Mouse (Mus musculus) myocyte (in vitro differentiated cells): ENCODE results near the gene Rps10. TPM values are rescaled to one million over a fixed set of nuclear protein-coding genes. Genes with fewer than 3 reads are reported as not detected.

ENCODE experiments used
- H3K27me3 ChIP-seq: one replicate; pipeline ENCODE4 v1.6.1; 2011; ENCODE audit not compliant: control insufficient read depth, insufficient read depth, insufficient read length
- H3K36me3 ChIP-seq: one replicate; pipeline ENCODE4 v1.6.1; 2011; ENCODE audit not compliant: control insufficient read depth, insufficient read depth
- H3K4me2 ChIP-seq: one replicate; pipeline ENCODE4 v1.6.1; 2011; ENCODE audit warnings: low read depth, control low read depth
- H3K4me3 ChIP-seq: one replicate; pipeline ENCODE4 v1.5.1; 2011; ENCODE audit warnings: mild to moderate bottlenecking, control low read depth, moderate library complexity
- H3K79me2 ChIP-seq: one replicate; pipeline ENCODE4 v1.6.1; 2011; ENCODE audit not compliant: control insufficient read depth, insufficient read depth
- H3ac ChIP-seq: one replicate; pipeline ENCODE4 v1.6.1; 2011; ENCODE audit not compliant: control insufficient read depth, insufficient read length
- CEBPB ChIP-seq: IDR thresholded peaks from 2 replicates; pipeline ENCODE4 v1.6.1; 2011; ENCODE audit warnings: mild to moderate bottlenecking, moderate library complexity; ENCODE audit not compliant: poor library complexity, insufficient read depth, severe bottlenecking
- E2F4 ChIP-seq: IDR thresholded peaks from one replicate; pipeline ENCODE4 v1.6.1; 2011; ENCODE audit warnings: mild to moderate bottlenecking, control low read depth, moderate library complexity; ENCODE audit not compliant: insufficient read depth
- MAX ChIP-seq: IDR thresholded peaks from one replicate; pipeline ENCODE4 v1.6.1; 2011; ENCODE audit warnings: low read depth, mild to moderate bottlenecking, control low read depth
- MYOD1 ChIP-seq, 3 experiments: IDR thresholded peaks; one replicate each; pipeline ENCODE4 v1.6.1; 2011; ENCODE audit warnings: control low read depth in 2 of 3, low read depth in 2 of 3, mild to moderate bottlenecking in 2 of 3, moderate library complexity in 1 of 3; ENCODE audit not compliant: insufficient read length in 2 of 3, control insufficient read depth in 1 of 3
- MYOG ChIP-seq, 3 experiments: IDR thresholded peaks; one replicate each; pipeline ENCODE4 v1.6.1; 2011; ENCODE audit warnings: control low read depth in 2 of 3, low read depth in 2 of 3, mild to moderate bottlenecking in 2 of 3; ENCODE audit not compliant: insufficient read length in 2 of 3, control insufficient read depth in 1 of 3, insufficient read depth in 1 of 3
- POLR2A ChIP-seq: IDR thresholded peaks from one replicate; pipeline ENCODE4 v1.6.1; 2011; ENCODE audit warnings: low read depth, mild to moderate bottlenecking, control low read depth, moderate library complexity; ENCODE audit not compliant: insufficient read length
- REST ChIP-seq: IDR thresholded peaks from one replicate; pipeline ENCODE4 v1.6.1; 2011; ENCODE audit warnings: mild to moderate bottlenecking, control low read depth, moderate library complexity; ENCODE audit not compliant: insufficient read depth, insufficient read length
- SRF ChIP-seq: IDR thresholded peaks from one replicate; pipeline ENCODE4 v1.6.1; 2011; ENCODE audit warnings: low read depth; ENCODE audit not compliant: control insufficient read depth, insufficient read length
- TCF12 ChIP-seq: IDR thresholded peaks from one replicate; pipeline ENCODE4 v1.6.1; 2011; ENCODE audit warnings: mild to moderate bottlenecking, control low read depth; ENCODE audit not compliant: poor library complexity, insufficient read depth, severe bottlenecking
- polyA plus RNA-seq: library from polyadenylated mRNA; unstranded; fragments of >200 nt; fragmentation: generic; extraction: Trizol; gene quantifications from one replicate; pipeline ENCODE4 v1.2.1, GENCODE M21; 2012; ENCODE audit warnings: missing spikeins

Gene Rps10
- polyA plus RNA-seq, 1 experiment: 3,606 TPM

DNA sequence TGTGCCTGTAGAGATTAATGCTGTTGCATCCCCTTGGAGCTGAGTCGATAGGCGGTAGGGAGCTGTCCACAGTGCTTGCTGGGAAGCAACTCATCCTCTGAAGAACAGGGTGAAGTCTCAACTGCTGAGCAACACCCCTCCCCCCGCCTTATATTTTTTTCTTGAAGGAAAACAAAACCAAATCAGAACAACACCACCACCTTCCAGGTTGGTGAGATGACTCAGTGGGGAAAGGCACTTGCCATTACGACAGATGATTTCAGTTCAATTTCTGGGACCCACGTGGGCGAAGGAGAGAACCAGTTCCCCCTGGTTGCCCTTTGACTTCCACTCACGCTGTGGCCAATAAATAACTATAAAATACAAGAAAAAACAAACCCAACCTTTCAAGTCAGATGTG, 22.3 kb upstream of the Rps10 start:
- Histone ChIP-seq H3K79me2 (no peaks in the 10 kb centered on the region), H3K36me3 (no peaks in the 10 kb centered on the region), H3ac (no peak overlapping the region), H3K27me3 (peaks cover 17% of the 10 kb centered on the region), H3K4me2 (no peak overlapping the region), H3K4me3 (no peak overlapping the region)
- TF ChIP-seq TCF12: no peak

DNA sequence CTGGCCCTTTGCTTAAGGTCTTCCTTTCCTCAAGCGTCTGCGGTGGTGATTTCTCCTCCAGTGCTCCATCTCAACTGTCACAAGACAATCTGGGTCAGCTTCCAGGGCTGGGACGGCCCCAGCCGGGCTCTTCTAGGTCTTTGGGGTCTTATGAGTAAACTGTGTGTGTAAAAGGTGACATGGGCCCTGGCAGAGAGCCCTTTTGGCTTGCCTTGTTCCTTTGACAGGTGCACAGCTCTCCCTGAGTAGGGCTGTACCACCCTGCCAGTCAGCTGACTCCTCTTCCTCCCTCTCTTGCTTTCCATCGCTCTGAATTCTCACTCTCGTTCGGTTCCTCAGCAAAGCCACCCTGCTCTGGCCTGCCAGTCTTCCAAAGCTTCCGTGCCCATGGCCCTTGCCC, 20.7 kb upstream of the Rps10 start:
- TF ChIP-seq MYOD1 (IDR thresholded peaks at IDR 0.05; ENCODE audit: control insufficient read depth in 1 of 3, insufficient read length in 2 of 3, low read depth in 2 of 3) (peak in 1 of 3 experiments; percentile 77), POLR2A (no peak)
- no peak overlapping the region for H3K4me3 ChIP-seq
- H3K27me3 ChIP-seq: peaks cover 17% of the 10 kb centered on the region
- H3K79me2 ChIP-seq: no peaks in the 10 kb centered on the region
- no peak overlapping the region for H3K4me2 ChIP-seq
- H3ac ChIP-seq: no peak overlapping the region
- no peaks in the 10 kb centered on the region for H3K36me3 ChIP-seq

DNA sequence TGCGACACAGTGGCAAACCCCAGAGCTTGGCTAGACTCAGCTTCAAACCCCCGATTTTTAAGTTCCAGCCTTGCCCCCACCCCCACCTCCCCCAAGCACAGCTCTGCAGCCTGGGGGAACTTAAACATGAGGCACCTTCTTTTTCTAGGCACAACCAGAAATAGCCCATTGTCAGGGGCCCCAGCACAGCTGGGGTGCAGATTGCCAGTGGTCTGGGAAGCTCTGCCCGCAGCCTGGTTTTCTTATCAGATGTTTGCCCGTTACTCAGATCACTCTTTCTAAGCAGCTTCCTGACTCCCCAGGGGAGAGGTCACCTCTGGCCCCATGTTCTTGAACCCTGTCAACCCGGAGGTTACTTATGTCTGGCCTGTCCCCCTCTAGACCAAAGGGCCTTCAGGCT, 19.9 kb upstream of the Rps10 start:
- Histone ChIP-seq H3K27me3 (peaks cover 17% of the 10 kb centered on the region), H3K4me2 (peak overlapping the region; percentile 38)
- TF ChIP-seq MYOD1 (IDR thresholded peaks at IDR 0.05; ENCODE audit: control insufficient read depth in 1 of 3, insufficient read length in 2 of 3, low read depth in 2 of 3): peak in 1 of 3 experiments; percentile 51
- no peak for TF ChIP-seq CEBPB
- no peak for TF ChIP-seq TCF12
- peak in 1 of 3 experiments; percentile 51 for TF ChIP-seq MYOG (IDR thresholded peaks at IDR 0.05; ENCODE audit: control insufficient read depth in 1 of 3, insufficient read depth in 1 of 3, insufficient read length in 2 of 3, low read depth in 2 of 3)
- no peak for TF ChIP-seq E2F4
- TF ChIP-seq POLR2A: no peak

DNA sequence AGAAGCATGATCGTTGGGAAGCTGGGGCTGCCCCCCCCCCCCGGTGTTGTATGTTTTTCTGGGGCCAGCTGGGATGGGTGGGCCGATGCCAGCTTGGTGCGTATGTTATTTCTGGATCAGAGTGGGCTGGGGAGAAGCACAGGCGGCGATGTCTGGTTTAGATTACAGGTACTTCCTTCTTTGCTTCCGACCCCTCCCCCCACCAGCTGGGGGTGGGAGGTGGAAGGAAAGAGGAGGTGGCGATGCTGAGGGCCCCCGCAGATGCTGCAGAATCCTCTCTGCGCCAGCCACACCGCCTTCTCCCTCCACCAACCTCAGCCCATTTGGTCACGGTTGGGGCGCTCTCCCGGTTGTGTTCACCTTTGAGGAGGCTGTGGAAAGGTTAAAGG, 19.5 kb upstream of the Rps10 start:
- Histone ChIP-seq H3K36me3 (no peaks in the 10 kb centered on the region), H3K79me2 (no peaks in the 10 kb centered on the region), H3K4me2 (peak overlapping the region; percentile 38), H3K27me3 (peaks cover 17% of the 10 kb centered on the region), H3K4me3 (no peak overlapping the region), H3ac (no peak overlapping the region)
- no peak for TF ChIP-seq SRF
- TF ChIP-seq MYOD1 (IDR thresholded peaks at IDR 0.05; ENCODE audit: control insufficient read depth in 1 of 3, insufficient read length in 2 of 3, low read depth in 2 of 3): peak in 1 of 3 experiments; percentile 48
- no peak for TF ChIP-seq POLR2A

More for the DNA sequence above, 19.9 kb upstream of the Rps10 start:
- no peak overlapping the region for H3K4me3 ChIP-seq
- no peaks in the 10 kb centered on the region for H3K36me3 ChIP-seq
- no peak overlapping the region for H3ac ChIP-seq
- no peaks in the 10 kb centered on the region for H3K79me2 ChIP-seq

DNA sequence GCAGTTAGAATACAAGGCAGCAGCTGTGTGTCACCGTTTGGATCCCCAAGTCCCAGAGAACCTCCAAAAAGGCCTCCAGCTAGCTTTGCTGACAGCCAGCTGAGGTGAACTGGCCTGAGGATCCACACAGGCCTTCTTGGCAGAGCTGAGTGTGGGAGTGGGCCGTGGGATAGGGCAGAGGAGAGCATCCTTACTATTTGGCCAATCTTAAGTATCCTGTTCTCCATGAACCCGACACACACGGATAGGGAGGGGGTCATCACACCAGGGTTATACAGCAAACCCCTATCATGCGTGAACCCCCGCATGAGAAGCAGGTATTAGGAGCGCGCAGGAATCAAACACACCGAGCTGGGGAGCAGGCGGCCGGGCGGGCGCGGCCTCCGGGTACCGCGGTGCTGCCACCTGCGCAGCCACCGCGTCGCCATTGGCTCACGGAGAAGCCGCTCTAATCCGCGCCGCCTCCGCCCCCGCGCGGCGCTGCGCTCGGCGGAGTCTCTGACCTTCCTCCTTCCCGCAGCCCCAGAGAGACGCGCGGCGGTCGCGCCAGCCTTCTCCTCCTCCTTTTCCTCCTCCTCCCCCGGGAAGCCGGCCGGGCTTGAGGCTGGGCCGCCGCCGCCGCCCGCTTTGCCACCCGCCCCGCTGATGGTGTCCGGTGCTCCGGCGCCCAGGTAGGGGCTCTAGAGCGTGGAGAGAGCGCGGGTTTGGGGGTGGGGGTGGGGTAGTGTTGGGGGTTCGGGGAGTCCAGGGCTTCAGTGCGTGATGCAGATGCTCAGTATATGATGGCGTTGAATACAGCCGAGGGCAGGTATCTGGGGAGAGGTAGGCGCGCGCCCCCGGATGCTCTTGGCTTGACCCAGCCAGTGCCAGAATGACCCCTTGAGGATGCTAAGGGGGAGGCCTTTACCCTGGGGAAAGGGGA, 18.9 kb upstream of the Rps10 start, which contains the start of gene Pacsin1:
Gene Pacsin1, plus strand, starts transcription at position 421 of the 922 bp plus-strand sequence.
- TF ChIP-seq SRF: no peak
- no peak for TF ChIP-seq MAX
- peak in 1 of 3 experiments; percentile 20 for TF ChIP-seq MYOD1 (IDR thresholded peaks at IDR 0.05; ENCODE audit: control insufficient read depth in 1 of 3, insufficient read length in 2 of 3, low read depth in 2 of 3)
- no peak for TF ChIP-seq MYOG (IDR thresholded peaks at IDR 0.05; ENCODE audit: control insufficient read depth in 1 of 3, insufficient read depth in 1 of 3, insufficient read length in 2 of 3, low read depth in 2 of 3)
- no peak for TF ChIP-seq CEBPB
- no peak for TF ChIP-seq E2F4
- no peak for TF ChIP-seq REST
- no peaks in the 10 kb centered on the region for H3K36me3 ChIP-seq
- H3ac ChIP-seq: no peak within 1 kb of the TSS
- no peak within 1 kb of the TSS for H3K4me3 ChIP-seq
- H3K4me2 ChIP-seq: peak within 1 kb of the TSS; percentile 38
- peaks cover 17% of the 10 kb centered on the region for H3K27me3 ChIP-seq
- H3K79me2 ChIP-seq: no peaks in the 10 kb centered on the region

DNA sequence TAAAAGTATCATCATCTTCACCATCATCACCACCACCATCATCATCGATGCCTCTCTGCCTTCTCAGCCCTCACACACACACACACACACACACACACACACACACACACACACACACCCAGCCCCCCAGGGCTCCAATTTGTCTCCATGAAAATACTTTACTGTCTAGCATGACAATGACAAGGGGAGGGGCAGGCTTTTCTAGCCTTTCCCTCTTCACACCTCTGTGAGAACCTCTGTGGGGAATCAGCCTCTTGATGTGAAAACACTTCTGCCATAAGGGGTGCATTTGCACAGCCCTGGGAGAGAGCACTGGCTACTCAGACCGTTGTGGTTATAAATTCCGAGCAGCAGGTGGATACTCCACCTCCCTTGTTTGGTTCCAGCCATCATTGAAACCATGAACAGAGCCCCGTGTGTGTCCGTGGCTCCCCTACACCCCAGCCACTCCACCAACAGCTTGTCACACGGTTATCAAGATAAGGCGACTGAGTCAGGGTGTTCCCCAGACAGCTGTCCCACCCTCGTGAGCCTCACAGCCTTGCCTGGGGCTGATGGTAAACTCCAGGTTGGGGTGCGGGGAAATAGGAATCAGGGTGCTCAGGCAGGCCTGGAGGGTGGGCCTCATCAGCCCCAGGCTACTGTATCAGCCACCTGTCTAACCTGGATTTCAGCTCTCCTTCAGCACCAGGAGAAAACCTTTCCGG, 16.9 kb upstream of the Rps10 start:
- no peak overlapping the region for H3K4me3 ChIP-seq
- H3K79me2 ChIP-seq: no peaks in the 10 kb centered on the region
- H3K36me3 ChIP-seq: no peaks in the 10 kb centered on the region
- peaks cover 18% of the 10 kb centered on the region for H3K27me3 ChIP-seq
- no peak overlapping the region for H3K4me2 ChIP-seq
- H3ac ChIP-seq: no peak overlapping the region
- TF ChIP-seq E2F4 (no peak), MYOD1 (IDR thresholded peaks at IDR 0.05; ENCODE audit: control insufficient read depth in 1 of 3, insufficient read length in 2 of 3, low read depth in 2 of 3) (peak in 1 of 3 experiments; percentile 67), MYOG (IDR thresholded peaks at IDR 0.05; ENCODE audit: control insufficient read depth in 1 of 3, insufficient read depth in 1 of 3, insufficient read length in 2 of 3, low read depth in 2 of 3) (peak in 2 of 3 experiments; percentile 2 to 52), MAX (no peak)
